Mouse (Mus musculus): ENCODE results near the gene Gpatch8. TPM values are rescaled to one million over a fixed set of nuclear protein-coding genes. Genes with fewer than 3 reads are reported as not detected.

The Gpatch8 gene
- total RNA-seq, 2 experiments from 2014 or later: 51.4 to 54.4 TPM

- no peak for DNase-seq (ENCODE audit: low spot score in 2 of 2)
Measured at GRCm38 (mm10) chr11:102496732-102497131, 59.5 kb downstream of the Gpatch8 start.

DNA sequence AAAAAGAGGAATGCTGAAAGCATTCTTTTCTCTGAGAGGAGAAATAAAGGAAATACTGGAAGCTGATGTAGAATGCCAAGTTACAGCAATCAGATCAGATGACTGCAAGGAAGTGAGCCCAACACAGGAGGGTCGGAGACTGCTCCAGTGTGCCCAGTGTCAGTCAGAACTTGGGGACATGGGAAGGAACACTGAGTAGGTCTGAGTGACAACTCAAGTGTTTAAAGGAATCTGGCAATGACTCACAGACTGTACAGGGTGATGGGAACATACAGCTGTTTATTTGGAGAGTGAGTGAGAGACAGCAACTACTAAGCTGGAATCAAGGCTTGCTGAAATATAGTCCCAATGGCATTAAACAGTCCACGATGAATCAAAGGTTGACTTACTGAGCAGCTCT lies 60.0 kb downstream of the Gpatch8 start:
- DNase-seq (ENCODE audit: low spot score in 2 of 2): no peak

DNA sequence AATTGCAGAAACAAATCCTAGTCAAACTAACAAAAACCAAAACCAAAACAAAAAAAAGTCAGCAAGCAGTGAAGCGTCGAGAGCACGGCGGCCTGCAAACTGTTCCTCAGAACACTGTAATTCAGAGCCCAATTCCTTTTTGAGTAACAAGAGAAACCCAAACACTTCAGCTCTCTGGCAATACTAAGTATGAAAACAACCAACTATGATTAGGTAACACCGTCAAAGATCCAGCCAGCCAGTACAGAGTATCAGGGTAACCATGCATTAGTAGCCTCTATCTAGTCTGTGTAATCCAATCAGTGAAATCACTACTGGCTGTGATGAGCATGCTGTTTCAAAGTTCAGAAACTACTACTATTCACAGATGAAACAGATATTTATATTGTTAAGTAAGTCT lies 60.5 kb downstream of the Gpatch8 start:
- no peak for DNase-seq (ENCODE audit: low spot score in 2 of 2)

GRCm38 (mm10) chr11:102495114-102495513 lies 61.1 kb downstream of the Gpatch8 start:
- no peak for DNase-seq (ENCODE audit: low spot score in 2 of 2)

- DNase-seq (ENCODE audit: low spot score in 2 of 2): no peak
Measured at GRCm38 (mm10) chr11:102494063-102494650, 62.0 kb downstream of the Gpatch8 start.

DNA sequence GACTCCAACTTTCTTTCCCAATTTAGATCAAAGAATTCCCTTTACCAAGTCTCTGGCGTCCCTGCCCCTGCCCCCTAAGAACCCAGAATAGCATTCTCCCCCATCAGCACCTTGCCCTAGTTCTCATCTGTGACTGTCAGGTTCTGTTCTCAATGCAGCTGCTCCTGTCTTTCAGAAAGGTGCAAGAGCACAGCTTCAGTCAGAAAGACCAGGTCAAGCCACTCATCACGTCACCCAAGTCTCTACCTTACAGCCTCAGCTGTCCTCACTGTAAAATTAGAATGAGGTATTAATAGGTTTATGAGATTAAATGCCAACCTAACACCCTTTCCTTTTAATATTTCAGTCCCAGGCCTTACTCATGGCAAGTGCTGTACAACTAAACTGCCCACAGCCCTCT lies 63.0 kb downstream of the Gpatch8 start:
- no peak for DNase-seq (ENCODE audit: low spot score in 2 of 2)

GRCm38 (mm10) chr11:102487901-102488300 lies 68.3 kb downstream of the Gpatch8 start:
- no peak for DNase-seq (ENCODE audit: low spot score in 2 of 2)

- peak in 1 of 2 experiments; percentile 57 for DNase-seq (ENCODE audit: low spot score in 2 of 2)
Measured at GRCm38 (mm10) chr11:102486733-102487386, 69.3 kb downstream of the Gpatch8 start.

DNA sequence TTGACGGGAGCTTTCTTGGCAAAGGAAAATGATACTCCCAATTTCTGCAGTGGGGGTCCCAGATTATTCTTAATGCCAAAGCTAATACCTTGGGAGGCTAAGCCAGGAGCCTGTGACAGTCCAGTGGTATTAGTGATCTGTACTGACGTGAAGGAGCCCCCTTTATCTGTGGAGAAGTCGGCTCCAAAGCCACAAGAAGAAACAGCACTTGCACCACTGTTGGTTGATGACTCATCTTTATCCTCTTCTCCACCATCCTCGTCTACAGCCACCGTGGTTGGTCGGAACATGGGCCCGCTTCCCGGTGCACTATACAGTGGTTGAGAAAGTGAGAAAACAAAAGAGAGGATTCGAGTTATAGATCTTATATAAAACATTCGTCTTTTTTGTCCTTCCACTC lies 74.4 kb downstream of the Gpatch8 start:
- no peak for DNase-seq (ENCODE audit: low spot score in 2 of 2)

DNA sequence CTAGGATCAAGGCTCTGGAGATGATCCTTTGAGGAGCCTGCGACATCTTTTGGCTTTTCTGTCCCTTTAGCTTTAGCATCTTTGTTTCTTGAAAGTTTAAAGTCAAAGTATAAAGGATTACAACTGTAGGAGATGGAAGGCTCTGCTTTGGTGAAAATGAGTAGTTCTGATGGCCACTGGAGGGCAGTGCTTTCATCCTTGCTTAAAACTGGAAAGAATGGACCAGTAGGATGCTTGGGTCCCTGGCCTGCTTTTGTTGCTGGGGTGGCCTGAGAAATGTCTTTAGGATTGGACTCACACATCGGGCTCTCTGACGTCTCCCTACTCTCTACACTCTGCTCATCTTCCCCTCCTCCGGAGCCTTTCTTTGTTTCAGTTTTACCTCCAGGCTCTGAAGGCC lies 75.3 kb downstream of the Gpatch8 start:
- DNase-seq (ENCODE audit: low spot score in 2 of 2): no peak

- DNase-seq (ENCODE audit: low spot score in 2 of 2): no peak
Measured at GRCm38 (mm10) chr11:102480111-102480510, 76.1 kb downstream of the Gpatch8 start.

DNA sequence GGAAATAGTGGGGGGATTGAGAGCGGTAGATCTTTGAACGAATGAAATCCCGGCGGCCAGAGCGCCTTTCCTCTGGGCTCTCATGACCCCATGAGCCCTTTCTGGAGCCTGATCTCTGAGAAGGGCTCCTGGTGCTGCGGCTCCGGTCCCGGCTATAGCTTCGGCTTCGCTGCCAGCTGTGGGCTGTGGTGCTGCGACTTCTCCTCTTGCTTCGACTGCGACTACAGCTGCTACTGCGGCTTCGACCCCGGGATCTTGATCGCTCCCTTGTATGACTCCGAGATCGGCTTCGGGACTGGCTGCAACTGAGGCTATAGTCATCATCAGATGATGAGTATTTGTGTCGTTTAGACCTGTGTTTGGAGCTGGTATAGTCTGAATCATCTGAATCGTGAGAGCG lies 76.6 kb downstream of the Gpatch8 start:
- DNase-seq (ENCODE audit: low spot score in 2 of 2): no peak

- DNase-seq (ENCODE audit: low spot score in 2 of 2): no peak
Measured at GRCm38 (mm10) chr11:102478671-102479070, 77.5 kb downstream of the Gpatch8 start.

DNA sequence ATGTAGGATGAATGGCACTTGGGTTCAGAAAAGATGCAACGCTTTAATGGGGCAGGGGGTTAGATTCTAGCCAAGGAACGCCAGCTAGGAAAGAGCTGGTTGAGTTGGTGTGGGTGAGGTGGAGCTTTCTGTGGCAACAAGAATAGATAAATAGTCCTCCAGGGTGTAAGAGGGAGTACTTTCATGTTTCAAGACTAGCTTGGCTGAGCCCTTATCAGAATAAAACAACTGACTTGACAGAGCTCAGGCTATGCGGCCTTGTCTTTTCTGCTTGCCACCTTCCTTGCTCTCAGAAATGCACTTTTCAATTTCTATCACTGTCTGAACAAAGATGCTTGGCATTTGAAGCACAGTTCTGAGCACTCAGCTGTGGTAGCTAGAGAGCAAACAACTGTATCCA lies 81.2 kb downstream of the Gpatch8 start:
- DNase-seq (ENCODE audit: low spot score in 2 of 2): no peak

DNA sequence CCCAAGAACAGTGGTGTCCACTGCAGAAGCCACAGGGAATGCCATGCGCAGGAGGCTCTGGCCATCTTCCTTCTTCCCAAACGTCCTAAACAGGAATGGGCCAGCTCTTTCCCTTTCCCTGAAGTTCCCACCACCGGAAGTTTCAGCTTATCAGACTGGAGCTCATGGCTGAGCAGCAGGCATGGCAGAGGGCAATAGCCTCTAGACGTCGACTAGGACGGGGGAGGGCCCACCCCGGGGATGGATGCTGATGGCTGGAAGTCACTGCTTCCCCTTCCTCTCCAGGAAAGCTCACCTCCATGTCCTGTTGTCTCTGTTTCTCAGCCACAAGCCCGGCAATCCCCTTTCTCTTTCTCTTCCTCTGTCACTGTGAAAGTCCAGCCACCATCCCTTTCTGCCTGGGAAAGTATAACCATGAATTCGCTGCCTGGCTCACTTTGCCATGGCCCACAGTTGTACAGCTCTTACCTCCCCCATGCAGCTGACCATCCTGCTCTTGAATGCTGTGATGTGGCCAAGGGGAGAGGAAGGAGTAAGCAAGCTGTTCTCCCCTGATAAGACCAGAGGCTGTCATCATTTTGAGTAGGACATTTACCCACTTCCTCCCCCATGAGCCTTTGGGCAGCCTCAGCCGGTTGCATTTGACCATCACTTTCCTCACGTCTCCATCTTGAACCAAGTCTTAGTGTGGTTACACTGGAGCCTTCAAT lies 86.4 kb downstream of the Gpatch8 start, which contains the start of gene Itga2b:
Gene Itga2b (minus strand): TSS at position 475 of the 710 bp plus-strand sequence.
- no peak for DNase-seq (ENCODE audit: low spot score in 2 of 2)

GRCm38 (mm10) chr11:102467041-102467631 lies 89.1 kb downstream of the Gpatch8 start:
- DNase-seq (ENCODE audit: low spot score in 2 of 2): peak; percentile 91 to 95

DNA sequence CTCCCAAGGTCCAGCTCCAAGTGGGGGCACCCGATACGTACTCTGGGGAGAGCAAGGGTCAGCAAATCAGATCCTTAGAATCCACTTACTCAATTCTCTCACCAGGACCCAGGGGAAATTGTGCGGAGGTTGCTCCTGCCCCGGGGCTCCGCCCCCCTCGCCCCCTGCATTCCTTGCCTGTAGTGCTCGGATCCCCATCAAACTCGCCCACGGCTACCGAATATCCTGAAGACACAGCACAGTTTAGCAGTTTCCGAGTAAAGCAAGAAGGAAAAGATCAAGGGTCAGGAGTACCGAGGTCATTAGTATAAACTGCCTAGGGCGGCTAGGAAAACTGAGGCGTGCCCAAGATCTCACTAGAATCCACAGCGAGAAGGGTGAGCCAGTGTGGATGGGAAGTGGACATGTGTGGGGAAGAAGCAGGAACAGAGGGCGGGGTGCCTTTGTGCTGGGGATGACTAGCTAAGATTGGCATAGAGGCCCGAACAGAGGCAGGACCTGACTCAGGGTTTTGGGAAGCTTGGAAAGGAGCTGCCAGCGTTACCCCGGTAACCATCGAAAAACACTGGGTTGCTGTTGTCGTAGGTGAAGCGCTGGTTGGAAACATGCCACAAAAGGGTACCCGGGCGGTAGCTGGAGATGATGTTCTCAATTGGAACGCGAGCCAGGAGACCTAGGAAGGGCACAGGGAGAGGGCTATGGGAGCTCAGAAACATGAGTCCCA lies 90.3 kb downstream of the Gpatch8 start:
- peak; percentile 53 to 54 for DNase-seq (ENCODE audit: low spot score in 2 of 2)

DNA sequence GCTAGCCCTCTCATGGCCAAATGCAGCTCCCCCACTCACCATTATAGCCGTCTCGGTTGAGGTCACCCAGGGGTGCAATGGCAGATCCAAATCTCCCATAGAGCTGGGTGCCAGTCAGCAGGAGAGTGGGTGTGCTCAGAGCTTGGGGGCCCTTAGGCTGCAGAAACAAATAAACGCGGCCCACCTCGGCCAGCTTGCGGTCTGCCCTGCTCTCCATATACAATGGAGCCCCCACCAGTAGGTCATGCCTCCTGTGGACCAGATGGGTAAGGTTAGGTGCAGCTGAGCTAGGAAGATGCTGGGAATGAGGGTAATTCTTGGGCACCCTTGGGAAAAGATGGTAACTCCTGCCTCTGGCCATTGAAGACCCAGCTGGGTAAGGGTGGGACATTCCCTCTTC lies 91.3 kb downstream of the Gpatch8 start:
- DNase-seq (ENCODE audit: low spot score in 2 of 2): no peak

DNA sequence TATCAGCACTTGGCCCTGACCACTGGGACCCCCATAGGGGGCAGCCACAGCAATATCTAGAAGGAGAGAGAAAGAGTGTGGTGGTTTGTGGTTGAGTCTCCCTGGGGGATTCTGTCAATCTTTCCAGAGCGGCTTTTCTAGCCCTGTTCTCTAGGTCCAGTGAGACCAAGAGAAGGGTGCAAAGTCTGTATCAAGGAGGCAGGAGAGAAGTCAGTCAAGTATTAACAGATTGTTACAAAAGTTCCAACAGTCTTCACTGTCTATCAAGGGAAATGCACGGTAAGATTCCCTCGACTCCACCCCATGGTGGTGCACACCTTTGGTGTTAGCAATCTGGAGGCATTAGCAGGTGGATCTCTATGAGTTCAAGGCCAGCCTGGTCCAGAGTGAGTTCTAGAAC lies 94.4 kb downstream of the Gpatch8 start:
- no peak for DNase-seq (ENCODE audit: low spot score in 2 of 2)

DNA sequence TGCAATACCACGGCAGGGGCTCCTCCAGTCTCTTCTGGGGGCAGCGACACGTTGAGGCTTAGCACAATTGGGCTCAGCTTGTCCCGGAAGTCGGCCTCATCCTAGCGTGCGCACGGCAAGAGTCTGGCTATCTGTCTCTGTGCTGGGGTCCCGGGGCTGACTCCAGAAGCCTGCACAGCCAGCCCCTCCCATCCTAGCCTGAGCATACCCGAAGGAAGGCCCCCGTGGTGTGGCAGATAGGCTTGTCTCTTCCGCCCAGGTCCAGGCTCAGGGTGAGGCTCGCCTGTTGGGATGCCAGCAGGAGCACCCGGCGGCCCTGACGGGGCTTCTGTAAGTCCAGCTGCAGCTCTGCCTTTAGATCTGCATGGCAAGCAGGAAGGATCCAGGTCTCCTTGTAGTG lies 95.7 kb downstream of the Gpatch8 start:
- no peak for DNase-seq (ENCODE audit: low spot score in 2 of 2)

- peak; percentile 42 to 57 for DNase-seq (ENCODE audit: low spot score in 2 of 2)
Measured at GRCm38 (mm10) chr11:102455740-102456396, 100.3 kb downstream of the Gpatch8 start.
